Mouse (Mus musculus): ENCODE data around the gene Syt2.

DNA sequence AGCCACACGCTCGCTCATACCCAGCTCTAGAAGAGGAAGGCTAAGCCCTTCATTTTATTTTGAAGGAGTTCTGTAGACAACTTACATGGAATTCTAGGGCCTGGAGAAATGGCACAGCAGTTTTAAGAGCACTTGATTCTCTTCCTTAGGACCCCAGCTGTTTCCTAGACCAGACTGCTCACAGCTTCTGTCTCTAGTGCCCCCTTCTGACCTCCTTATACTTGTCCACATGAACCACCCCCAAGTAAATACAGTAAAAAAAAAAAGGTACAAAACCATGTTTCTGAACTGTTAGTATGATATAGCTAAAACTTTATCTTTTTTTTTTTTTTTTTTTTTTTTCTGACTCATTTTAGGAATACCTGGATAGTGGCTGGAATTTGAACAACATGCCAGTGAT lies 42.4 kb upstream of the Syt2 start:
- TF ChIP-seq NANOG (IDR thresholded peaks at IDR 0.05; ENCODE audit: borderline replicate concordance, low read length), result no peak
- TF ChIP-seq CTCF (conservative IDR thresholded peaks at IDR 0.05; ENCODE audit: low read length), result no peak
